Mouse (Mus musculus) layer of hippocampus, postnatal 10 days (tissue): ENCODE measurements around the gene Gclm. TPM values are rescaled to one million over a fixed set of nuclear protein-coding genes. Genes with fewer than 3 reads are reported as not detected.
A peak's percentile ranks its signal among the peaks of the same experiment; 100 is the strongest.

Source experiments
- DNase-seq, 2 experiments: peaks; one replicate each; pipeline ENCODE4 v3.0.0; 2021; ENCODE audit warnings: low spot score in 2 of 2
- total RNA-seq, 2 experiments: library from RNA; stranded (reverse); gene quantifications; 2 replicates each; pipeline ENCODE4 v1.2.3; 2021

Gclm gene
- total RNA-seq, 2 experiments from 2014 or later: 54.4 to 67.7 TPM

DNA sequence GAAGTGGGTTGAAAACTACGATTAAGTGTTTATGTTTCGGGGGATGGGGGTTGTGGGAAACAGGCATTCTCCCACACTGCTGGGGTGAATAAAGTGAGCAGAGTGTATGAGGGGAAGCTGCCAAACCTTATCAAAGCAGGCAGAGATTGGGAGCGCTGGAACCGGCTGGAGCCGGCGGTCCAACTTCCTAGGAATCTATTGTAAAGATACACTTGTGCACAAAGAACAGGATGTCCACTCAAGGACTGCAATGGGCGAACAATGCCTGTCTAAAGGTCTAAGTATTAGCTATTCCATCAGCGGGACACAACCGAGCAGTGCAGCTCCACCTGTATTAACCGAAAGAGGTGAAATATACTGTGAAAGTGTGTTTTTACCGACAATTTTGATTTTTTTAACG, 46.5 kb downstream of the Gclm start:
- DNase-seq: no peak

DNA sequence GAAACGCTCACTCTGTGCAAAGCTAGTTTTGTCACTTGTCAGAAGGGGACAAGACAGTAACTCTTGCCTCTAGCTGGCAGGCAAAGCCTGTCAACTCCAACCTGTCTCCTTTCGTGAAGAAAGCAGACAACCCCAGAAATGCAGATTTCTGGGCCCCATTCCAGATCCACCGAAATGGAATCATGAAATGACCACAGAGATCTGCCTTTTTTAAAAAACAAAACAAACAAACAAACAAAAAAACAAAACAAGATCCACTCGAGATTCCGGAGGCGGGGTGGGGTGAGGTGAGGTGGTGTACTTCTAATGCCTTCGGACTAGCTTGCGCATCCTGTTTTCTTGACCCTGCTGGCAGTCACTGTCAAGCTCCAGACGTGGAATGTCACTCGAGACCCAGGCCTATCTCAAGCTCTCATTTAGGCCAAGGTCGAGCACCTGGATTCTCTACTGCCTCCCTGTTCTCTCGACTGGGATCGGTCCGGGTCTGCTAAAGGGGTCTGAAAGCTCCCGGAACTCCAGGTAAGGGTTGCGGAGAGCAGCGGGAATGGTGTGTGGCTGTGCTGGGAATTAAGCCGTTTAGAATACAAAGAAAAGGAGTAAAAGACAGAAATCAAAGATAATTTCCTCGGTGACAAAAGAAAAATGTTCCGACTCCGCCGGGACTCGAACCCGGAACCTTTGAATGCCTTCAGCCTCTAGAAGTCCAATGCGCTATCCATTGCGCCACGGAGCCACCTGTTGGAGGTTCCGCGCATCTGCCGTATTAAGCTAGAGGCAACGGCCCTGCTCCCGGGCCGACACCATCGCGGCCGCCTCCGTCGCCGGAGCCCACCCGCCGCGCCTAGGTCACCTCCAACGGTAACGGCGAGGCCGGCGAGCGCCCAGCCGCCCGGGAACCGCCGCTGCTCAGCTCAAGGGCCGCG, 47.2 kb downstream of the Gclm start:
- DNase-seq: peak; percentile 93 to 96

DNA sequence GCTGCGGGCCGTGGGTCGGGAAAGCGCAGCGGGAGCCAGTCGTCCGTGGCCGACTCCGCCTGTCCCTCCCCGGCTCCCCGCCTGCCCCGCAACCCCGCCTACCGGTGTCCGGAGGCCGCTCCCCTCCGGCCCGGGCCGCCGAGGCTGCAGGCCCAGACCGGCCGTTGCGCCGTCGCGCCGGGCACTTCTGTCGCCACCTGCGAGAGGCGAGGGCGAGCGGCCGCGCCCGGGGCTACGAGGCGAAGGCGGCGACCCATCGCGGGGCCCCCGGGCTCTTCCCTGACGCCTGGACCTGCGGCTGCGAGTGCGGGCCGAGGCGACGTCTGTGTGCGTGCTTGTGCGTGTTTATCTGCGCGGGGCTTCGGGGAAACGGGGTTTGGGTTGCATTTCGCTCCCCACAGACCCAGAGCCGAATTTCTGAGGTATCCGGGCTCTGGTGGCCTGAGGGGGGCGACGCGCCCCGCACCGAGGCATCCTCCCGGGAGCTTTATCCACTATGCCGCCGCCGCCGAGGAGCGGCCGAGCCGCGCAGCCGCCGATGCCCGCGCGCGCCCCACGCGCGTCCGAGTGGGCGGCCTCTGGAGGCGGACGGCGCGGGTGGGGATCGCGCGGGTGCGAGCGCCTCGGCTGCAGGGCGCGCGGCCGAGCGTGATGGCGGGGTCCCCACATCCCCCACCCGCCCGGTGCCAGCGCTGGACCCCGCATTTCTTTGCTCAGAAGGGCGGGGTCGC, 48.0 kb downstream of the Gclm start:
- DNase-seq: peak in 1 of 2 experiments; percentile 79

DNA sequence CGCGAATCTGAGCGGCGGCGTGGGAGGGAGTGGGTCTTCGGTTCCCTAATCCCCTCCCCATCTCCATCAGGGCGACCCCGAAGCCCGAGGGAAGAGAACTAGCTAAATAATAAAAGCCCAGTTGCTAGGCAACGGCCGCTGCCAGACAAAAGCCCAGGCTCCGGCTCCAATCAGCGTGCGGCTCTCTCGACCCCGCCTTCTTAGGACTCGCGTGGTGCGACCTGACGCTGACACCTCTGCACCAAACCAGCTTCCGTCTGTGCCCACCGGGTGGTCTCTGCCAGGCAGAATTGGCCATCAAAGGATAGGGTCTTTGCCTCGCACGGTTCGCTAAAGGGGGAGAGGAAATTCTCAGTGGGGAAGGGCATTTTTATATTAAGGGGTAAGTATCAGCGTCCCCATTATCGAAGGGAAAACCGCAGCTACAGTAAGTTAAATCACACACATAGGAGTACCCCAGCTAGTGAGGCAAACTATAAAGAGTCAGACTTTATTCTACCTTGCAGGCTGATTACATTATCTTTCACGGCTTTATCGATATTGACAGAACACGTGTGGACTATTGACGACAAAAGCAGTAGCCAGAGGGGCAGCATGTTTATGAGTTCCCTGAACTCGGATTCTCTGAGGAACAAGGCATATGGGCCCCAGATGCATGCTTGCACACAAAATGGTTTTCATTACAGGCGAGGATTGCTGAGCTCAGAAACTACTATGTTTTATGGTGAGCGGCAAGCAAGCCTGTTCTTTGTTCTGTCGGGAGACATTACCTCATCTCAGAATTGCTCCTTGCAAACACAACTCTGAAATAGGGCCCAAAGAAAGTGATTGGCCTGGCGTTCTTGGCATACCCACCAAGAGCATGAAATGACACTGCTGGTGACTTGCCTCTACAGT, 48.8 kb downstream of the Gclm start, which contains the start of gene Bcar3:
Gene Bcar3, plus strand, starts transcription at position 183 of the 897 bp plus-strand sequence.
- peak; percentile 92 to 94 for DNase-seq

DNA sequence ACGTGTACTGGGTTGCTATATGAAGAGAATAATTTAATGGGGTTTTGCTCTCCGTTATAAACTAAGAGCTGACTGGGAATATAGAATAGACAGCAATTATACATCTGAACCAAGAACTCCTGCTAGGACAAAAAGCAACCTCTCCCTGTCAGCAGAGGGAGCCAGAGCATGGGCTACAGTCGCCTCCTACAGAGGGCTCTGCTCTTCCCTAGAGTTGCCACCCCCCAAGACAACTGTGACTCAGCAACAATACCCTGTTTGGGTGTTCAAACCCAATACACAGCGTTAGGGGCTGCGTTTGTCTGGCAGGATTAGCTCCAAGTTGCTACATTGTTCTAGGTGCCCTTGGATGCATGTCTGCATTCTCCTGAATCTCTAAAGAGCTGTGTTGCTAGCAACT, 50.2 kb downstream of the Gclm start:
- peak; percentile 59 to 73 for DNase-seq

DNA sequence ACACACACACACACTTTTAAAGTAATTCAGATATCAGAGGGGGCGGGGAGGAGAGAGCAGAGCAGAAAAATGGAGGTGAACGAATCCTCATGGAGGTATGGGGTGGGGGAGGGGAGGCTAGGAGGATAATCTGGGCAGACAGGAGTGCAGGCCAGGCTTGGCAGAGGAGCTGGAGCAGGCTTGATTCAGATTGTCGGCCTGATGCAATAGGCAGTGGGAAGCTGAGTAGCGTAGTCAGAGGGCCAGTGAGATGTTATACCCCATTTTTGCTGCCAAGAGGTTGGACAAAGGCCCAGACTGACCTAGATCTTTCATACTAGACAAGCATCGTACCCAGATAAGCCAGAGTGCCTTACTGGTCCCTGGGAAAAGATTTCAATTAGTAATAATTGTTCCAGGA, 51.6 kb downstream of the Gclm start:
- DNase-seq: no peak

DNA sequence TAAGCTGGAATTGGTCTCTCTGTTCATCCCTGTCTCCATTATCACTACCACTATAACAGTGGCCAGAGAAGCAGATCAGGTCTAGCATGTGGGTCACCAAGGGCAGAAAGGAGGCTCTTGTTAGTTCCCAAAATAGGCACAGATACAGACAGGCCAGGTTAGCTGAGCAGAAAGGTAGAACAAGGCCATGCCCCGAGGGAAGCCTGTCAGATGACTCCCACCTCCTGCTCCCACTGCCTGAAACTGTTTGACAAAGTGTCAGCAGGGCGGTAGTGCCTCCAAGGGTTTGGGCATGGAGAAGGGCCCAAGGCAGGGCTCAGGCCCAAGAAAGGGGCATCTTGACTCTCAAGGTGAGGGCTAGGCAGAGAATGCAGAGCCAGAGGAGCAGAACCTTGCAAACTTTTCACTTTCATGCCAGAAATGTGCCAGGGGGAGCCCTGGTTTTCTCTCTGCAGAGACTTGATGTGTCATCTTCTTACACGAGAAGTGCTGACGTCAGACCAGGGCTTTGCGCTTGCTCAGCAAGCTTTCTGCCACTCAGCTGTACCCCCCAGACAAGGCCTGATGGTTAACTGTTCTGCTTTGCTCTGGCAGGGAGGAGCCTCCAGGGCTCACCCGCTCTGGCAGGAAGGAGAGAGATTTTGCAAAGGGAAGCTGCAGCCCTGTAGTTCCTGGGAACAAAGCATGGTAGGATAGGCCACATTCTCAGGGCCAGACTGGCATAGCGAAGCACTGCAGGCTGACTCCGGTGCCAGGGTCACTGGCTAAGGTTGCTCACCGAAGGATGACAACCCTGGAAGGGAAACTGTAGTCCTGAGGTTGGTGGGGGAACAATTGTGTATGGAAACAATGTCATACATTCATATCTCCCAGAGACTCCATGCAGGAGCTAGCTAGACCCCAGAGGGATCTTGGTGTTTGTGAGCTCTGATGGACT, 55.9 kb downstream of the Gclm start:
- peak; percentile 46 to 59 for DNase-seq

DNA sequence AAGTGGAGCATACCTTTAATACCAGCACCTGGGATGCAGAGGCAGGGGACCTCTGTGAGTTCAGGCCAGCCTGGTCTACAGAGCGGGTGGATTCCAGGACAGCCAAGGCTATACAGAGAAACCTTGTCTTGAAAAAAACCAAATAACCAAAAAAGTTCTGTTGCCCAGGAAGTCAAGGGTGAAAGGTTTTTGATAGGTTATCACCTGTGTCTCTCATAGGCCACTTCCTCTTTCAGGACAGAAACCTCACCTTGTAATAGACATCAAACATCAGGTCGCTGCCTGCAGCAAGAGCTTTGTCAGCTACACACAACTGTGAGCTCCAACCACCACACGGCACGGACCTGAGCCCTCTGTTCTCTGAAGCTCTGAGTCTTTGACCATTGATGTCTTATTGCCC, 59.2 kb downstream of the Gclm start:
- DNase-seq: no peak

DNA sequence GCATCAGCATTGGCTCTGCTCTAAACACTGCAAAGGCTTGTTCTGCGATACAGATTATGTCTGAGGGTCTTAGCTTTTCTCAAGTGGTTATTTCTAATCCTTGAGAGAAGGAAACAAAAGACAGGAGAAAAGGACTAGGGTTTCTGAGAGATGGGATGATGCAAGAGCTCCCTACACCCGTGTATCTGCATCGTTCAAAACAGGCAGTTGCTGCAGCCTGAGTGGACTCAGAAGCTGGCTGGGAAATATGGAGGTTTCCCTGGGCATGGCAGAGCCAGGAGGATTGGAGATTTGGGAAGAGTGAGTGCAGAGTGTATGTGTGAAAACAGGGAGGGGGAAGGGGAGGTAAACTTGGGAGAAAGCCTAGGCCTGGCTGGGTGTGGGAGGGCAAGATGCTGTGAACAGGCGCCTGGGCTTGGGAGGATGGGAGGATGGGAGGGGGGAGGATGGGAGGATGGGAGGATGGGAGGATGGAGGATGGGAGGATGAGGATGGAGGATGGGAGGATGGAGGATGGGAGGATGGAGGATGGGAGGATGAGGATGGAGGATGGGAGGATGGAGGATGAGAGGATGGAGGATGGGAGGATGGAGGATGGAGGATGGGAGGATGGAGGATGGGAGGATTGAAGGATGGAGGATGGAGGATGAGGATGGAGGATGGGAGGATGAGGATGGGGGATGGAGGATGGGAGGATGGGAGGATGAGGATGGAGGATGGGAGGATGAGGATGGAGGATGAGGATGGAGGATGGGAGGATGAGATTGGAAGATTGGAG, 62.7 kb downstream of the Gclm start:
- DNase-seq: no peak

DNA sequence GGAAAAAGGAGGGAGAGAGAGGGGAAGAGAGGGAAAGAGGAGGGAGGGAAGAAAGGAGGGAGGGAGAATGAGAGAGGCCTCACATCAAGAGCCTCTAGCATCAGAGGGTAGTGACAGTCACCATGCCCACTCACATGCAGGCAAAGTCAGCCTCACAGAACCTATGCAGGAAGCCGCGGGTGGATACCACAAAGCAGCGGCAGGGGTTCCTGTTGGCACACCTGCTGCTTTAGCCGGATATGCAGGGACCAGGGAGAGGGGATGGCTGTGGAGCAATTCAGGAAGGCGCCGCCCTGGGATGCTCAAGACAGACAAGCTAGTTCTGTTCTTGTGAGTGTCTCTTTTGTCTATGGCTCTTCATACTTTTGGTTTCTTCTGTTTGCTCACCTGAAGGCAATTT, 63.6 kb downstream of the Gclm start:
- DNase-seq: no peak

DNA sequence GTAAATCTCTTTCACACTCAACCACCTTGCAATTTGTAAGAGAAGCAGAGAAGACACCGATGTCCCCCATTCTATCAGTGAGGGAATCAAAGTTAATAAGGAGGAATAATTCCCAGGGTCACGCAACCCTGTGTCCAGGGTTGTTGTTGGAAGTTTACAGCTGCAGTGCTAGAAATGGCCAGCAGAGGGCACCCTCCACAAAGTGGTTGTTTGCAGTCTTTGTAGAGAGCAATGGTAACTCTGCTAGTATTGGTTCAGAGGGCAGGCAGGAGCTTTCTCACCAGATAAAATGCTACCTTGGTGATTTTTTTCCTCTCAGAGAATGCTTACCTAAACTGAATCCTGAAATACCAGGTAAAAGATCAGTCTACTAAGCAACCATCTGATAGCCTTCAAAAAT, 66.7 kb downstream of the Gclm start:
- peak; percentile 89 for DNase-seq

DNA sequence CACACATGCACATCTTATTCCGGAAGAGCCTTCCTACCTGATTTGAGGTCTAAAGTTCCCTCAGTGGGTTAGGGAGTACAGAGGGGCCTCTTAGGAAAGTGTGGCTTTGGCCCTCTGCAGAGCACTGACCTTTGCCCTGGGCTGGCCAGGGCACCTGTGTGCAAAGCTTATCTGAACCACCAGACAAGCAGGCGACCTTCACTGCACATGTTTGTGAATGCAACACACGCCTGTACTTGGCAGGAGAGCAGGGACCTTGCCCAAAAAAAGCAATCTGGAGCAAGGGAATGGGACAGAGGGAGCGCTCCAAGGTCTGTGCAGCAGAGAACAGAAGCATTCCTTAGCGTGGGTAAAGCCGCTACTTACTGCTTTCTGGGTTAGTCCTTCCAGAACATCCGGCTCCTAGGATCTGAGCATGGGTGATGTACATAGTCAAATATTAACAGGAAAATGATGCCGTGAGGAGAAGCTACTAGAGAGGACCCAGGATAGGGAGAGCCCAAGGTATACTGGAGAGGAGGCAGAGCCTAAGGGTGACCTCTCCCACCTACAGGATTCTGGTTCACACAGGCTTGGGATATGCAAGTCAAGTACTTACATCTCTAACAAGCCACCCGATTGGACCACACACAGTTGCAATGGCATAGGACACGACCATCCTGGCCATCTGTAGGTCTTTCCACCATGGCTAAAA, 67.7 kb downstream of the Gclm start:
- DNase-seq: no peak

DNA sequence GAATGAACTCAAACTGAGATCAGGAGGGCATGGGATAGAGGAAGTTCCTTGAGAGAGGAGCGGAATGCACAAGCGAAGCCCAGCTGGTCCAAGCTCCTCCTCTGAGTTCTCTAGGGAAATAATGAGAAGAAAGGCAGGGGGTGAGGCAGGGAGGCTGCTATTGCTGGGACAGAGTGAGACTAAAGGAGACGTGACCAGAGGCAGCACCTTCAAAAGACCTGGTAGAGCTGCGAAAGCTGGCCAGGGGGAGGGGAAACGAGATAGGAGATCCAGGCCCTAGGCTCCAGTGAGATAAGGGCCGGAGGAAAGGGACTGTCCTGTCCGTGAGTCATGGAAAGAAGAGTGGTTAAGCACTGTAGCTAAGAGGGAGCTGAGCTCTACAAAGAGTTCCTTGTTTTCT, 68.6 kb downstream of the Gclm start:
- DNase-seq: no peak

DNA sequence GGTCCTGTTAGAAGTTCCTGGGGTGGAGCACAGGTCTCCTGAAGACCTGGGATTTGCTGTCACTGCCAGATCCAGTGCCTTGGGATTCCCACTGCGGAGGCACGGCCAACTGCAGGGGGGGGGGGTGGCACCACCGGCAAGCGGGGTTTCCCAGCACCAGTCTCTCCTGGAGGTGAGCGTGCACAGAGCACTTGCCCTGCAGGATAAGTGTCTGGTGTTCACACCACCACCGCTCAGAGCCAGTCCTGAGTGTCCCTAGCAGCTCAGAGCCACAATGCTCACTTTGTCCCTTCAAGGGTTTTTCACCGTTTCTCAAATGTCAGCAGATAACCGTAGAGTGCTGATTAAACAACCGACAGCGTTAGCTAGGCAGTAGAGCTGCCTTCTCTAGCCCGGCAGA, 71.3 kb downstream of the Gclm start:
- no peak for DNase-seq

DNA sequence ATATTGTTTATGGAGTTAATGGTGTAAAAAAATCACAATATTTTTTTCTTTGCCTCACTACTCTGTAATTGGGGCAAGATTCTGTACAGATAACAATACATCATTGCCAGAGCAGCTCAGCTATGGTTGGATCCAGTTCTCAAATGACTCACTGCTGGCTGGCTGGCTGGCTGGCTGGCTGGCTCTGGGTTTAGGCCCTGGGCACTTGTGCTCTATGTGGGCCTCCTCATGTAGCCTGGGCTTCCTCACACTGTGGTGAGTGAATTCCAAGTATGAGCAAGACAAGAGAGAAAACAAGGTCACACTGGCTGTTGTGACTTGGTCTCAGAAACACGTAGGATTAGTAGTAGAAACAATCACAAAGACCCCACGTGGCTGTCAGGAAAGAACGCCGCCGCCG, 72.0 kb downstream of the Gclm start:
- no peak for DNase-seq
